Mouse (Mus musculus): Measurements from ENCODE around the gene March6. TPM values are rescaled to one million over a fixed set of nuclear protein-coding genes. Genes with fewer than 3 reads are reported as not detected.
A peak's percentile ranks its signal among the peaks of the same experiment; 100 is the strongest.

Gene March6
- polyA plus RNA-seq (2012) = 73.7 and 91.4 TPM in 2 replicates

DNA sequence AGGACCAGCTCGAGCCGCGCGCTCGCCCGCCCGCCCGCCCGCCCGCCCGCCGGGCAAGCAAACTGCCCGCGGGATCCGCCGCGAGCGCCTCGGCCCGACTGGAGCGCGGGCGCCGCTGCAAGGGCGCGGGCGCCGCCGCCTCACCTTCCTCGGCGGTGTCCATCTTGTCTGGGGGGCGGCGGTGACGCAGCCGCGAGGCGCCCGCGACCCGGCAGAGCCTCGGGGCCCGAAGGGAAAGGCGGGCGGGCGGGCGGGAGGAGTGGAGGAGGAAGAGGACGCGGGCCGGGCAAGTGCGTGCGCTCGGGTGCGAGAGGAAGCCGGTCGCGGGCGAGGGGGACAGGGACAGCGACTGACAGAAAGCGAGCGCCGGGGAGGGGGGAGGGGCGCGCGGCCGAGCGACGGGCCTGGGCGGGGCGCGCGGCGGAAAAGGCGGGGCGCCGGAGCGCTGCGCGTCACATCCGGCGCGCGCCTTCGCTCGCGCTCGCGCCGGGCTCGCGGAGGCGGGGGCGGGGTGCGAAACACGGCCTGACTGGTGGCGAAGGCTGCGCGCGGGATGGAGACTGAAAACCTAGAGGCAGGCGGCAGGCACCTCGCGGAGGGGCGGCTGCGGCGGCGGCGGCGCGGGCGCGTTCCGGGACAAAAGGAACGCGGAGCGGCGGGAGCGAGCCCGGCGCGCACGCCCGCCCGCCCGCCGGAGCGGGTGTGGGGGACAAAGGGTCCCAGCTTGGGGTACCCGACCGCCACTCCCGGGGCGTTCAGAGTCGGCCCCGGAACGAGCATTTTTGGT is at the start of gene March6:
Gene March6, minus strand, starts transcription at position 395 of the 787 bp plus-strand sequence.
- no peak for TF ChIP-seq GATA1 (IDR thresholded peaks at IDR 0.05; ENCODE audit: low read length)

GRCm38 (mm10) chr15:31576076-31576475 is 45.2 kb upstream of the March6 start:
- TF ChIP-seq GATA1 (IDR thresholded peaks at IDR 0.05; ENCODE audit: low read length) = no peak

- no peak for TF ChIP-seq GATA1 (IDR thresholded peaks at IDR 0.05; ENCODE audit: low read length)
Measured at GRCm38 (mm10) chr15:31573692-31574091, 42.8 kb upstream of the March6 start.

- peak; percentile 29 for TF ChIP-seq GATA1 (IDR thresholded peaks at IDR 0.05; ENCODE audit: low read length)
Measured at GRCm38 (mm10) chr15:31573287-31573686, 42.4 kb upstream of the March6 start.

GRCm38 (mm10) chr15:31571906-31572722 is 41.3 kb upstream of the March6 start:
- TF ChIP-seq GATA1 (IDR thresholded peaks at IDR 0.05; ENCODE audit: low read length) = no peak

DNA sequence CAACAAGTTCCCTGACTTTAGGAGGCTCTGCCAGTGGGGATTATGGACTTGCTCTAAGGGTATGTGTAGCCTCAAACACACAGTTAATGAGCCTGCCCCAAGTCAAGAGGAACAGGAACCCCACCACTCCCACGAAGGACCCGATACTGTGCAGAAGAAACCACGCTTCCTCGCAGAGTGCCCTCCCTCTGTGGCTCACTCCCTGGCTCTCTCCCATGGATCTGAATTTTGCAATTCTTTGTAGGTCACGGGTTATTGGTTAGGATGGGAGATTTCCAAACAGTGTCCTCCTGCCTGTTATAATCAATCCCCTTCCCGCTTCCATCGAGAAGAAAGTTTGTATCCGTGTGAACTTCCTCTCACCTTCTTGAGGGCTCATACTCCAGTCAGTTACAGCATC is 40.1 kb upstream of the March6 start:
- no peak for TF ChIP-seq GATA1 (IDR thresholded peaks at IDR 0.05; ENCODE audit: low read length)

- TF ChIP-seq GATA1 (IDR thresholded peaks at IDR 0.05; ENCODE audit: low read length) = no peak
Measured at GRCm38 (mm10) chr15:31569325-31570022, 38.6 kb upstream of the March6 start.

- no peak for TF ChIP-seq GATA1 (IDR thresholded peaks at IDR 0.05; ENCODE audit: low read length)
Measured at GRCm38 (mm10) chr15:31568581-31568996, 37.7 kb upstream of the March6 start.

GRCm38 (mm10) chr15:31567431-31567830 is 36.6 kb upstream of the March6 start:
- TF ChIP-seq GATA1 (IDR thresholded peaks at IDR 0.05; ENCODE audit: low read length) = no peak

- no peak for TF ChIP-seq GATA1 (IDR thresholded peaks at IDR 0.05; ENCODE audit: low read length)
Measured at GRCm38 (mm10) chr15:31565786-31566185, 34.9 kb upstream of the March6 start.

DNA sequence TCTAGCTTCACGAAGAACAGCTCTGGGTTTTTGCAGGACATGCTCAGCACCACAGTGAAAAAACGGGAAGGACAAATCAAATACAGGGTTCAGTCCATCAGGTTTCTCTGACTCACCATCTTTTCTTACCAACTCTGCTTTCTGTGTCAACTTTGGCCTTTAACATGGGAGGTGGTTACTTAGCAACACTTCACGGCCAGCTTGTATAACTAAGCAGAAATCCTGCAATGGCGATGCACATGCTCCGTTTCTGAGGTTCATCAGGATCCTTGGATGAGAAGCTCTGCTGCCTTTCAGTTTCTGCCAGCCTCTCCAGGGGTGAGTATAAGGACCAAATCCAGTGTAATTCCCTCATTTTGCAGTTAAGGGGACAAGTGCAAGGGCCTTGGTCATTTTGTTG is 34.3 kb upstream of the March6 start, which contains the start of gene Cmbl:
Gene Cmbl, plus strand, starts transcription at position 206 of the 400 bp plus-strand sequence.
- no peak for TF ChIP-seq GATA1 (IDR thresholded peaks at IDR 0.05; ENCODE audit: low read length)

DNA sequence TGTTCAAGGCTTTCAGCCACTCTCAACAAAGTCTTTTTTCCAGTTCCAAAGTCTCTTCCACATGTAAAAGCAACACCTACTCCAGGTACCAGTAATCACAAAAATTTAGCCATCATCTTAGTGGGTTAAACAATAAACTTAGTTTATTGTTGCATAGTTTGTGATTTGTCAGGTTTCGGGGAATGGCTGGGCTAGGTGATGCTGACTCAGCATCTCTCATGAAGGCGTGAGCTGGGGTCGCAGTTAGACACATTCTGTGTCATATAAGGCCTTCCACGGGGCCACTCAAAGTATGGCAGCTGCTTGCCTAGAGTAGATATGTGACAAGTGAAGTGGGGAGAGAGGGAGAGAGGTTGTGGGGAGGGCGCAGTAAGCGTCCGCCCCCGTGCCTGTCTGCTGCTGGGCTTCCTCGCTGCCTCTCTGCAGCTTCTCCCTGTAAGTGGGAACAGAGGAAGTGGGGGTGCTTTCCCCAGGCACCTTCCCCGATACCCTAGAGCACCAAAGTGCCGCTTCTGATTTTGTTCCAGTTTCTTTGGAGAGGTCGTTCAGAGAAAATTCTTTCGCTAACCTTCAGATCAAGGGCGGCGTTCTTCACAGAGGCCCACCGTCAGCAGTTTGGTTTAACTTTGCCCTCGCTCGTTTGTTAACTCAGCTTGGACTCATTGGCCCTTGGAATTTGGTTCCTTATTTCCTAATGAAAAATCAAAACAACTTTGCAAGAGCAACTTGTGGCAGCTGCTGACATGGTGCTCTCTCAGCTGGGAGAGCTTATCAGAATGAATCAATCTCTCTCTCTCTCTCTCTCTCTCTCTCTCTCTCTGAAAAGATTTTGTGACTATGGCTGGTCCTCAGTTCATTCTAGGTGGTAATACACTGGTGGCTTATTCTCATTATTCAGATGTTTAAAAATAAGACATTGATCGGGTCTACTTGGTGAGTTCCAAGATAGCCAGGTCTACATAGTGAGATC is 33.0 kb upstream of the March6 start:
- TF ChIP-seq GATA1 (IDR thresholded peaks at IDR 0.05; ENCODE audit: low read length) = no peak

DNA sequence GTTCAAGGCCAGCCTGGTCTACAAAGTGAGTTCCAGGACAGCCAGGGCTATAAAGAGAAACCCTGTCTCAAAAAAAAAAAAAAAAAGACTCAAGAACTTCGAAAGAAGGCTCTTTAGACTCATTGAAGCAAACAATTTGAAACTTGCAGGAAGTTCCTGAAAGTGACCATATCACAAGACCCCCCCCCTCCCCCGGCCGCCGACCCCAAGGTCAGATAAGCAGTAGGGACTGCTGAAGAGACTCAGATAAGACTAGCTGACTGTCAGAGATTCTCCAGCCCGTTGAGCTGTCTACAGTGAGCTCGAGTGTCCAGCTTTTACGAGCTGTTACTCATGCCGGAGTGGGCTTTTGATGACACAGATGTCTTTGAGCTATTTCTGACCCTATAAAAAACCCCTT is 32.0 kb upstream of the March6 start:
- no peak for TF ChIP-seq GATA1 (IDR thresholded peaks at IDR 0.05; ENCODE audit: low read length)

GRCm38 (mm10) chr15:31561976-31562375 is 31.1 kb upstream of the March6 start:
- TF ChIP-seq GATA1 (IDR thresholded peaks at IDR 0.05; ENCODE audit: low read length) = no peak

DNA sequence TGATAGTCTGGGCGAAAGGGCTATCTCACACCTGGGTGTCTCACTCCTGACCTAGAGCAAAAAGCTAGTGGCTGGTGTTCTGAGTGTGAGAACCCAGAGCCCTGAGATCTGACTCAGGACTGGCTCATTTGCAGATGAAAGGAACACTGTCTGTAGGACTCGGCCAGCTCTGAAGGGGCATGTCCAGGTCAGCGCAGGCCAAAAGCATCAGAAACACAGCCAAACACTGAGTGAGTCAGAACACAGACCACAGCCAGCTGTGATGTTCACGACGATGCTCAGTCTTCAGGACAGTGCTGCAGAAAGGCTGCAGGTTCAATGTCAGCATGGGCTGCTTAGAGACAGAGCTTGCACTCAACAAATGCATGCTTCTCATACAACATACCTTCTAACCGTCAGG is 30.5 kb upstream of the March6 start:
- TF ChIP-seq GATA1 (IDR thresholded peaks at IDR 0.05; ENCODE audit: low read length) = no peak
